Mouse (Mus musculus) intestine, embryonic 14.5 days (tissue): ENCODE measurements around the gene Ap5b1. TPM values are rescaled to one million over a fixed set of nuclear protein-coding genes. Genes with fewer than 3 reads are reported as not detected.

ENCODE experiments used
- ATAC-seq: fragments of 200-750 bp; cut with Nextera tagmentation; replicated peaks from 2 replicates; pipeline ENCODE4 v1.8.0; 2017; ENCODE audit warnings: low read depth, moderate number of reproducible peaks, moderate TSS enrichment, moderate library complexity; ENCODE audit not compliant: low FRiP score, low TSS enrichment
- DNase-seq: peaks from one replicate; pipeline ENCODE4 v3.0.0-alpha.2; 2018; ENCODE audit warnings: low spot score
- H3K27ac ChIP-seq: fragments of 300-500 bp; sonication (generic); 2 replicates; pipeline ENCODE4 v1.5.1; 2014; ENCODE audit warnings: low read depth, mild to moderate bottlenecking, control low read depth
- H3K27me3 ChIP-seq: fragments of 300-500 bp; sonication (generic); replicated peaks from 2 replicates; pipeline ENCODE4 v1.6.1; 2014; ENCODE audit warnings: low read length, control low read depth; ENCODE audit not compliant: control insufficient read depth, insufficient read depth
- H3K36me3 ChIP-seq: fragments of 300-500 bp; sonication (generic); 2 replicates; pipeline ENCODE4 v1.6.1; 2014; ENCODE audit warnings: low read length, control low read depth; ENCODE audit not compliant: control insufficient read depth, insufficient read depth
- H3K4me1 ChIP-seq: fragments of 300-500 bp; sonication (generic); replicated peaks from 2 replicates; pipeline ENCODE4 v1.6.1; 2014; ENCODE audit warnings: low read length, control low read depth, mixed read lengths; ENCODE audit not compliant: control insufficient read depth, insufficient read depth
- H3K4me2 ChIP-seq: fragments of 300-500 bp; sonication (generic); 2 replicates; pipeline ENCODE4 v1.6.1; 2014; ENCODE audit warnings: low read length
- H3K4me3 ChIP-seq: fragments of 300-500 bp; sonication (generic); 2 replicates; pipeline ENCODE4 v1.5.1; 2014; ENCODE audit warnings: low read depth, low read length, control low read depth, mixed read lengths
- H3K9ac ChIP-seq: fragments of 300-500 bp; sonication (generic); 2 replicates; pipeline ENCODE4 v1.6.1; 2014; ENCODE audit warnings: mild to moderate bottlenecking, low read length
- H3K9me3 ChIP-seq: fragments of 300-500 bp; sonication (generic); 2 replicates; pipeline ENCODE4 v1.6.1; 2016; ENCODE audit warnings: low read length, control low read depth; ENCODE audit not compliant: control insufficient read depth
- WGBS: fragments of 180-500 bp; shearing (Covaris S2); extraction: QIAGEN DNeasy Blood & Tissue Kit; methylation state at CpG from one replicate; pipeline ENCODE4 v1.1.7; 2014; 5-methylcytosine and 5-hydroxymethylcytosine counted together
- polyA plus RNA-seq: library from polyadenylated mRNA; unstranded; fragments of >200 nt; fragmentation: Nextera tagmentation; extraction: Ambion mirVana; gene quantifications from 2 replicates; pipeline ENCODE4 v1.2.1, GENCODE M21; 2014

The Ap5b1 gene
- polyA plus RNA-seq, 1 experiment from 2014 or later, result 6.5 TPM

- Histone ChIP-seq H3K36me3 (no peaks in the 10 kb centered on the region), H3K9me3 (no peaks in the 10 kb centered on the region), H3K4me1 (no peaks in the 10 kb centered on the region), H3K27ac (no peak overlapping the region), H3K4me2 (no peak overlapping the region), H3K4me3 (no peak overlapping the region), H3K9ac (no peak overlapping the region), H3K27me3 (no peaks in the 10 kb centered on the region)
- ATAC-seq (no peak), DNase-seq (no peak)
- 46% methylated on average over 11 of the region's 11 CpGs for WGBS
Measured at GRCm38 (mm10) chr19:5544031-5544430, 23.8 kb upstream of the Ap5b1 start.

- no peak overlapping the region for H3K27ac ChIP-seq
- WGBS, result 76% methylated on average over 4 of the region's 4 CpGs
- ATAC-seq, result no peak
Measured at GRCm38 (mm10) chr19:5547471-5548056, 20.3 kb upstream of the Ap5b1 start.

GRCm38 (mm10) chr19:5553802-5554201 lies 14.0 kb upstream of the Ap5b1 start:
- no peak overlapping the region for H3K27ac ChIP-seq
- no peak overlapping the region for H3K9ac ChIP-seq

More at GRCm38 (mm10) chr19:5547471-5548056, 20.3 kb upstream of the Ap5b1 start:
- Histone ChIP-seq H3K4me2 (no peak overlapping the region), H3K27me3 (no peaks in the 10 kb centered on the region), H3K9ac (no peak overlapping the region), H3K9me3 (no peaks in the 10 kb centered on the region), H3K36me3 (peaks cover 10% of the 10 kb centered on the region; the same call in 1 of the 2 replicates), H3K4me3 (no peak overlapping the region), H3K4me1 (no peaks in the 10 kb centered on the region)
- DNase-seq, result no peak

GRCm38 (mm10) chr19:5554212-5554611 lies 13.6 kb upstream of the Ap5b1 start:
- Histone ChIP-seq H3K36me3 (peaks cover 10% of the 10 kb centered on the region; the same call in 1 of the 2 replicates), H3K27ac (no peak overlapping the region), H3K9me3 (no peaks in the 10 kb centered on the region), H3K4me3 (no peak overlapping the region), H3K4me2 (no peak overlapping the region; the same call in 1 of the 2 replicates), H3K9ac (no peak overlapping the region), H3K27me3 (peaks cover 26% of the 10 kb centered on the region), H3K4me1 (peaks cover 4% of the 10 kb centered on the region; the same call in 1 of the 2 replicates)
- ATAC-seq (peak; percentile 56; the same call in 1 of the 2 replicates), DNase-seq (no peak)
- WGBS, result 66% methylated on average over 14 of the region's 14 CpGs

More at GRCm38 (mm10) chr19:5553802-5554201, 14.0 kb upstream of the Ap5b1 start:
- Histone ChIP-seq H3K36me3 (peaks cover 10% of the 10 kb centered on the region; the same call in 1 of the 2 replicates), H3K4me1 (peaks cover 4% of the 10 kb centered on the region; the same call in 1 of the 2 replicates), H3K27me3 (peaks cover 22% of the 10 kb centered on the region), H3K4me2 (no peak overlapping the region), H3K4me3 (no peak overlapping the region), H3K9me3 (no peaks in the 10 kb centered on the region)
- DNase-seq (peak; percentile 66), ATAC-seq (peak; percentile 25; the same call in 1 of the 2 replicates)
- 46% methylated on average over 8 of the region's 8 CpGs for WGBS

GRCm38 (mm10) chr19:5558169-5558568 lies 9.7 kb upstream of the Ap5b1 start:
- H3K9ac ChIP-seq, result no peak overlapping the region

GRCm38 (mm10) chr19:5558770-5559169 lies 9.1 kb upstream of the Ap5b1 start:
- Histone ChIP-seq H3K4me1 (peaks cover 13% of the 10 kb centered on the region), H3K27ac (no peak overlapping the region), H3K4me2 (peak overlapping the region; percentile 55), H3K36me3 (no peaks in the 10 kb centered on the region), H3K9me3 (no peaks in the 10 kb centered on the region), H3K9ac (peak overlapping the region; percentile 22; the same call in 1 of the 2 replicates), H3K4me3 (peak overlapping the region; percentile 44), H3K27me3 (peaks cover 71% of the 10 kb centered on the region)
- DNase-seq (no peak), ATAC-seq (no peak)
- WGBS, result 50% methylated on average over 8 of the region's 8 CpGs

More at GRCm38 (mm10) chr19:5558169-5558568, 9.7 kb upstream of the Ap5b1 start:
- ATAC-seq (no peak), DNase-seq (no peak)
- H3K9me3 ChIP-seq, result no peaks in the 10 kb centered on the region
- H3K4me2 ChIP-seq, result peak overlapping the region; percentile 55
- no peaks in the 10 kb centered on the region for H3K36me3 ChIP-seq
- WGBS, result 36% methylated on average over 7 of the region's 7 CpGs
- H3K27me3 ChIP-seq, result peaks cover 65% of the 10 kb centered on the region
- H3K4me1 ChIP-seq, result peaks cover 13% of the 10 kb centered on the region
- H3K27ac ChIP-seq, result no peak overlapping the region
- H3K4me3 ChIP-seq, result peak overlapping the region; percentile 44; the same call in 1 of the 2 replicates

- ATAC-seq (no peak), DNase-seq (peak; percentile 60)
- WGBS, result 15% methylated on average over 8 of the region's 8 CpGs
Measured at GRCm38 (mm10) chr19:5559229-5559628, 8.6 kb upstream of the Ap5b1 start.

GRCm38 (mm10) chr19:5559631-5560456 lies 8.0 kb upstream of the Ap5b1 start:
- Histone ChIP-seq H3K9ac (peak overlapping the region; percentile 50), H3K4me1 (peaks cover 10% of the 10 kb centered on the region), H3K36me3 (no peaks in the 10 kb centered on the region), H3K27ac (peak overlapping the region; percentile 71), H3K4me3 (peak overlapping the region; percentile 44), H3K27me3 (peaks cover 73% of the 10 kb centered on the region), H3K4me2 (peak overlapping the region; percentile 55), H3K9me3 (no peaks in the 10 kb centered on the region)
- no peak for ATAC-seq
- DNase-seq, result peak; percentile 76
- under 1% methylated on average over 69 of the region's 69 CpGs for WGBS

More at GRCm38 (mm10) chr19:5559229-5559628, 8.6 kb upstream of the Ap5b1 start:
- Histone ChIP-seq H3K4me3 (peak overlapping the region; percentile 44), H3K4me2 (peak overlapping the region; percentile 55), H3K36me3 (no peaks in the 10 kb centered on the region), H3K9me3 (no peaks in the 10 kb centered on the region), H3K4me1 (peaks cover 10% of the 10 kb centered on the region), H3K27ac (peak overlapping the region; percentile 71; the same call in 1 of the 2 replicates), H3K27me3 (peaks cover 73% of the 10 kb centered on the region), H3K9ac (no peak overlapping the region)
